Mouse (Mus musculus) C2C12 (cell line): ENCODE data around the gene Vegfd. TPM values are rescaled to one million over a fixed set of nuclear protein-coding genes. Genes with fewer than 3 reads are reported as not detected.

Experiments used
- H3K27me3 ChIP-seq: one replicate; pipeline ENCODE4 v1.6.1; 2011; ENCODE audit not compliant: control insufficient read depth, insufficient read depth, insufficient read length
- H3K36me3 ChIP-seq: one replicate; pipeline ENCODE4 v1.6.1; 2011; ENCODE audit not compliant: control insufficient read depth, insufficient read depth
- H3K4me3 ChIP-seq: one replicate; pipeline ENCODE4 v1.5.1; 2011; ENCODE audit warnings: mild to moderate bottlenecking, control low read depth; ENCODE audit not compliant: poor library complexity, insufficient read depth, severe bottlenecking
- H3K79me2 ChIP-seq: one replicate; pipeline ENCODE4 v1.6.1; 2011; ENCODE audit not compliant: control insufficient read depth, insufficient read depth
- H3K79me3 ChIP-seq: one replicate; pipeline ENCODE4 v1.6.1; 2011; ENCODE audit warnings: low read depth, control low read depth
- H3ac ChIP-seq: one replicate; pipeline ENCODE3; 2011; ENCODE audit warnings: low read depth; ENCODE audit not compliant: control insufficient read depth, insufficient read length
- CEBPB ChIP-seq: IDR thresholded peaks from one replicate; pipeline ENCODE4 v1.6.1; 2011; ENCODE audit warnings: low read depth, mild to moderate bottlenecking, control low read depth, moderate library complexity
- CTCF ChIP-seq: IDR thresholded peaks from one replicate; pipeline ENCODE4 v1.5.1; 2011; ENCODE audit not compliant: control insufficient read depth, insufficient read depth, insufficient read length
- FOSL1 ChIP-seq: IDR thresholded peaks from one replicate; pipeline ENCODE4 v1.8.0; 2011; ENCODE audit warnings: mild to moderate bottlenecking, low read length; ENCODE audit not compliant: poor library complexity, insufficient read depth, severe bottlenecking
- MAX ChIP-seq: IDR thresholded peaks from one replicate; pipeline ENCODE4 v1.6.1; 2011; ENCODE audit warnings: mild to moderate bottlenecking, control low read depth
- MYOD1 ChIP-seq: IDR thresholded peaks from one replicate; pipeline ENCODE4 v1.6.1; 2011; ENCODE audit warnings: low read depth; ENCODE audit not compliant: control insufficient read depth, insufficient read length
- MYOG ChIP-seq: IDR thresholded peaks from one replicate; pipeline ENCODE4 v1.6.1; 2011; ENCODE audit not compliant: control insufficient read depth, insufficient read length; ENCODE audit errors: extremely low read depth
- USF1 ChIP-seq: IDR thresholded peaks from one replicate; pipeline ENCODE4 v1.6.1; 2011; ENCODE audit warnings: low read depth, mild to moderate bottlenecking, control low read depth, moderate library complexity
- polyA plus RNA-seq: library from polyadenylated mRNA; unstranded; fragments of >200 nt; fragmentation: generic; extraction: Trizol; gene quantifications from one replicate; pipeline ENCODE4 v1.2.1, GENCODE M21; 2012; ENCODE audit warnings: missing spikeins

Gene Vegfd
- polyA plus RNA-seq, 1 experiment, result 2.8 TPM

DNA sequence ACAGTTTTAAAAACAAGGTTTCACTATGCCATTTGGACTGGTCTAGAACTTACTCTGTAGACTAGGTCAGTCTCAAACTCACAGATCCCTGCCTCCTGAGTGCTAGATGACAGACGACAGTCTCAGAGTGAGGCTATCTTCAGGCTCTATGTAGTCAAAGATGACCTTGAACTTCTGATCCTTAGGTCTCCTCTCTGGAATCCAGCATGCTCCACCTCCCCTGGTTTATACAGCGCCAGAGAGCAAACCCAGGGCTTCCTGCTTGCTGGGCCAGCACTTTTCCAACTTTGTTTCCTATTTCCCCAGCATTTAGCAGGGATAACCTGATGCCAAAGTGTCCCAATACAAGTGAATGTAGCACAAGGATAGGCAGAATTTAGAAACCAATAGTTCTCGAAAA is 67.5 kb downstream of the Vegfd start:
- Histone ChIP-seq H3K79me3 (no peaks in the 10 kb centered on the region), H3K4me3 (no peak overlapping the region), H3K36me3 (no peaks in the 10 kb centered on the region), H3K79me2 (no peaks in the 10 kb centered on the region), H3ac (no peak overlapping the region), H3K27me3 (no peaks in the 10 kb centered on the region)
- TF ChIP-seq CEBPB (no peak), CTCF (no peak), USF1 (no peak), MAX (no peak), FOSL1 (no peak), MYOD1 (no peak), MYOG (no peak)

DNA sequence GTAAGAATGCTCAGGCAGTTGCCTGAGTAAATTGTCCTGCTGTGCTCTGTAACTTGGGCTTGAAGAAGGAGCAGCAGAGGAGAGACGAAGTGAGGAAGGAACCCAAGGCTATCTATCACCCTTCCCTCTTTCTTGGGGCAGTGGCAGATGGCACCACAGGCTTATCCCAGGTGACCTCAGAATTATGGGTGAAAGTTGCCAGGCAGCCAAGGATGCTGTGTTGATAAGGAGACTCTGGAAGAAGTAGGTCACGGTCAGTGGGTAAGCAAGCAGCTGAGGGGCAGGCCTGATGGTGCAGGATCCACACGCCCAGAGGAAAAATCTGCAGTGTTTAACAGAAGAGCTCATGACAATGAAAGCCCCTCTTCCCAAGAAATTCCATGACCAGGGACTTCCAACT is 68.1 kb downstream of the Vegfd start:
- no peaks in the 10 kb centered on the region for H3K79me2 ChIP-seq
- no peaks in the 10 kb centered on the region for H3K27me3 ChIP-seq
- no peak overlapping the region for H3K4me3 ChIP-seq
- H3K79me3 ChIP-seq, result no peaks in the 10 kb centered on the region
- TF ChIP-seq MYOD1 (no peak), MAX (no peak), FOSL1 (no peak), CTCF (no peak), USF1 (no peak), CEBPB (no peak), MYOG (no peak)
- H3K36me3 ChIP-seq, result no peaks in the 10 kb centered on the region
- H3ac ChIP-seq, result no peak overlapping the region

DNA sequence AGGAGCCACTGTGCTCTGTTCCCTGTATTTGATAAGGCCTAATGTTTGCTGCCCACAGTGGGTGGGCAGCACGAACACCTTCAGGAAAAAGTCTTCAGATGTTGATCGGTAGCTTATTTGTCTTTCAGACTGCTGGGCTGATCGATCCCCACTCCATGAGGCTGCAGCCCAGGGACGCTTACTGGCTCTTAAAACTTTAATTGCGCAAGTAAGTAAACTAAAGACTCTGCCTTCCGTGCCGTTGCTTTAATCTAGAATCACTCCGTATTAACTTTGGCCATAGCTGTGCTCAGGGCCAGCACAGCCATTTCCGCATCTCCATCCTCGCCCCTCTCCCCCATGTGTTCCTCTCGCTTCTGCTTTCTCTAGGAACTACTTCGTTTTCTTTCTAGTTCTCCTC is 72.4 kb downstream of the Vegfd start:
- H3K79me2 ChIP-seq, result no peaks in the 10 kb centered on the region
- no peak for TF ChIP-seq CEBPB
- TF ChIP-seq MAX, result no peak
- TF ChIP-seq MYOD1, result no peak
- TF ChIP-seq MYOG, result no peak
- no peak for TF ChIP-seq CTCF
- no peak for TF ChIP-seq USF1
- no peak for TF ChIP-seq FOSL1
- H3ac ChIP-seq, result no peak overlapping the region
- no peaks in the 10 kb centered on the region for H3K36me3 ChIP-seq
- no peaks in the 10 kb centered on the region for H3K27me3 ChIP-seq
- H3K79me3 ChIP-seq, result no peaks in the 10 kb centered on the region
- H3K4me3 ChIP-seq, result no peak overlapping the region

DNA sequence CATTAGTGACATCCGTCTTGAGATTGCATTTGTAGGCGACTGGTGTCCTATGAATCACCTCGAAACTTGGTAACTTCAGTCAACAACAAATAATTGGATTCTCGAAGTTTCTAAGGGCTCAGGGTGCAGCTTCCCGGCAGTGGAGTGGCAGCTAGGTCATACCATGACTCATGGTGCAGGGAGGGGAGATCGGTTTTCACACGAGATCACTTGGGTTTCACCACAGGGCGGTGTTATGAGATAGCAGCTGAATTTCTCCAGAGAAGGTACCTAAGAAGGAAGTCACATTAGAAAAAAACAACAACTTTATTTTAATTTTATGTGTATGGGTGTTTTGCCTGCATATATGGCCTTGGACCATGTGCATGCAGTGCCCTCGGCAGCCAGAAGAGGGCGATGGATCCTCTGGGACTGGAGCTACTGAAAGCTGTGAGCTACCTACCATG is 73.0 kb downstream of the Vegfd start:
- H3ac ChIP-seq, result no peak overlapping the region
- TF ChIP-seq MAX (no peak), FOSL1 (no peak), CEBPB (no peak), MYOD1 (no peak), CTCF (no peak)
- no peaks in the 10 kb centered on the region for H3K79me3 ChIP-seq
- no peaks in the 10 kb centered on the region for H3K79me2 ChIP-seq
- no peak overlapping the region for H3K4me3 ChIP-seq
- no peaks in the 10 kb centered on the region for H3K27me3 ChIP-seq
- no peaks in the 10 kb centered on the region for H3K36me3 ChIP-seq

DNA sequence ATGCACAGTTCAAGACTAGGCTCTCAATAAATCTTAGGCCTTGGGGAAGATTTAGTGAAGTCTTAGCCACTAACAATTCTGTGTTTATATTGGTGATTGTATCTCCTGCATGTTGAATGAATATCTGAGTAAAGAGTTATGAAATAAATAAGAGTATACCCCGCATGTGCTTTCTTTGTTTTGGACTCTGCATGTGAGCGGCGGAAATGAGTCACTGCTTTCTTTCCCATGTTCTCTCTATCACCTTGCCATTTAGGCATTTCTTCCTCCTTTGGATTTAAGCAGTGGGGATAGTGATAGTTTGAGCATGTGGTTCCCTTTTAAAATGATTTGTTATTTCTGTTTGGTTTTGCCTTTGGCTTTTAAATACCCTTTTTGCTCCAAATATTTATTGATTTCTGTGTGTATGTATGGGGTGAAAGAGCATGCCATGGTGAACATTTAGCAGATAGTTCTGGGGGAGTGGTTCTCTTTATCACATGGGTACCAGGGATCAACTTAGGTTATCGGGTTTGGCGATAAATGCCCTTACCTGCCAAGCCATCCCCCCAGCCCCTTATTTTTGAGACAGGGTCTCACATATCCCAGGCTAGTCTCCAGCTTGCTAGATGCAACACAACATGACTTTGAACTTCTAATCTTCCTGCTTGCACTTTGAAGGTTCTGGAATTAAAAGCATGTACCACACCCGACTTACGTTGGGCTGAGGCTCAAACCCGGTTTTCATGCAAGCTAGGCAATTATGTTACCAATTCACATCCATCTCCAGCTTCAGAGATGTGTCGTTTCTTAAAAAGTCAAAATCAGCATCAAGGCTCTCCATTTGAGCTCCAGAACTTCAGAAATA is 73.9 kb downstream of the Vegfd start:
- Histone ChIP-seq H3K4me3 (no peak overlapping the region), H3K79me2 (no peaks in the 10 kb centered on the region), H3K27me3 (no peaks in the 10 kb centered on the region), H3K79me3 (no peaks in the 10 kb centered on the region), H3K36me3 (no peaks in the 10 kb centered on the region), H3ac (no peak overlapping the region)
- TF ChIP-seq CEBPB (no peak), MYOD1 (no peak), FOSL1 (no peak), MAX (no peak), CTCF (no peak), MYOG (no peak), USF1 (no peak)

DNA sequence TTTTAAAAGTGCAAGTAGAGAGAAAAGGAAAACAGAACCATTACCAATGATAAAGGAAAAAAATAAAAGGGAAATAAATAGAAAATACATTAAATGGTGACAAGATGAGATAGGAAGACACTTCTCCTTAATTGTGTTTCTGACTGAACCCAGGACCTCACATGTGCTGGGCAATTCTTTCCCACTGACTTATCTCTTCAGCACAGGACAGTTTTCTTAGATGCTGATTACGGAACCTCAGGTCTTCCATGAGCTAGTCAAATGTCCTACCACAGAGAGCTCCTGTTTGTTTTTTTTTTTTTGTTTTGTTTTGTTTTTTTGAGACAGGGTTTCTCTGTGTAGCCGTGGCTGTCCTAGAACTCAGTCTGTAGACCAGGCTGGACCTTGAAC is 74.5 kb downstream of the Vegfd start:
- TF ChIP-seq MYOG (no peak), CTCF (no peak), FOSL1 (no peak), MAX (no peak), CEBPB (no peak), USF1 (no peak), MYOD1 (no peak)
- Histone ChIP-seq H3K27me3 (no peaks in the 10 kb centered on the region), H3K36me3 (no peaks in the 10 kb centered on the region), H3ac (no peak overlapping the region), H3K79me2 (no peaks in the 10 kb centered on the region), H3K4me3 (no peak overlapping the region), H3K79me3 (no peaks in the 10 kb centered on the region)
